Mouse (Mus musculus) MEL (cell line): Measurements from ENCODE around the gene Hnrnpr. TPM values are rescaled to one million over a fixed set of nuclear protein-coding genes. Genes with fewer than 3 reads are reported as not detected.

Experiments
- DNase-seq: peaks from one replicate; pipeline ENCODE4 v3.0.0; 2011; ENCODE audit warnings: low read depth, low spot score
- H3K27ac ChIP-seq: 2 replicates; pipeline ENCODE4 v1.5.1; 2012; ENCODE audit warnings: low read depth, mild to moderate bottlenecking, control low read depth, low read length, moderate library complexity; ENCODE audit not compliant: control insufficient read depth
- H3K27me3 ChIP-seq, 2 experiments: fragments of 150-350 bp in 1 of 2; sonication (generic) in 1 of 2; 2 replicates each; pipeline ENCODE4 v1.6.1; 2012; ENCODE audit warnings: low read length in 2 of 2, mild to moderate bottlenecking in 2 of 2, improper control_type of control experiment in 1 of 2, moderate library complexity in 1 of 2; ENCODE audit not compliant: insufficient read depth in 2 of 2, control insufficient read depth in 1 of 2
- H3K36me3 ChIP-seq, 2 experiments: 2 replicates each; pipeline ENCODE4 v1.6.1; 2012 to 2014; ENCODE audit warnings: low read length in 2 of 2, improper control_type of control experiment in 1 of 2, inconsistent platforms in 1 of 2, mild to moderate bottlenecking in 1 of 2; ENCODE audit not compliant: insufficient read depth in 2 of 2, control insufficient read depth in 1 of 2
- H3K4me1 ChIP-seq, 2 experiments: fragments of 150-350 bp in 1 of 2; sonication (generic) in 1 of 2; 2 replicates each; pipeline ENCODE4 v1.6.1; 2012; ENCODE audit warnings: low read length in 2 of 2, improper control_type of control experiment in 1 of 2, mild to moderate bottlenecking in 1 of 2; ENCODE audit not compliant: insufficient read depth in 2 of 2, control insufficient read depth in 1 of 2
- H3K4me3 ChIP-seq, 2 experiments: fragments of 150-350 bp in 1 of 2; sonication (generic) in 1 of 2; 2 replicates each; pipeline ENCODE4 v1.5.1; 2012; ENCODE audit warnings: low read depth in 2 of 2, low read length in 2 of 2, mild to moderate bottlenecking in 2 of 2, moderate library complexity in 2 of 2, control low read depth in 1 of 2, improper control_type of control experiment in 1 of 2; ENCODE audit not compliant: control insufficient read depth in 1 of 2, insufficient read depth in 1 of 2
- H3K79me2 ChIP-seq: 2 replicates; pipeline ENCODE4 v1.6.1; 2012; ENCODE audit warnings: mild to moderate bottlenecking, low read length, moderate library complexity; ENCODE audit not compliant: control insufficient read depth, poor library complexity, insufficient read depth
- H3K9ac ChIP-seq: 2 replicates; pipeline ENCODE4 v1.6.1; 2012; ENCODE audit warnings: low read depth, mild to moderate bottlenecking, control low read depth, low read length, moderate library complexity; ENCODE audit not compliant: control insufficient read depth, poor library complexity, severe bottlenecking
- H3K9me3 ChIP-seq: fragments of 150-350 bp; sonication (generic); replicated peaks from 2 replicates; pipeline ENCODE4 v1.6.1; 2012; ENCODE audit warnings: mild to moderate bottlenecking, low read length, improper control_type of control experiment, moderate library complexity; ENCODE audit not compliant: insufficient read depth
- CHD1 ChIP-seq: IDR thresholded peaks from 2 replicates; pipeline ENCODE4 v1.6.1; 2012; ENCODE audit warnings: low read depth, mild to moderate bottlenecking, inconsistent platforms, low read length, improper control_type of control experiment
- CHD2 ChIP-seq: IDR thresholded peaks from 2 replicates; pipeline ENCODE4 v1.6.1; 2011; ENCODE audit warnings: low read length, improper control_type of control experiment
- ELF1 ChIP-seq: IDR thresholded peaks from 2 replicates; pipeline ENCODE4 v1.6.1; 2014; ENCODE audit warnings: low read depth, mild to moderate bottlenecking, inconsistent platforms, low read length, improper control_type of control experiment, moderate library complexity
- EP300 ChIP-seq, 2 experiments: IDR thresholded peaks; 2 replicates each; pipeline ENCODE4 v1.6.1; 2011; ENCODE audit warnings: improper control_type of control experiment in 2 of 2, low read length in 2 of 2, low read depth in 1 of 2, mild to moderate bottlenecking in 1 of 2
- ETS1 ChIP-seq: IDR thresholded peaks from 2 replicates; pipeline ENCODE4 v1.6.1; 2012; ENCODE audit warnings: low read depth, mild to moderate bottlenecking, inconsistent platforms, low read length, improper control_type of control experiment, moderate library complexity
- GABPA ChIP-seq: IDR thresholded peaks from 2 replicates; pipeline ENCODE4 v1.6.1; 2012; ENCODE audit warnings: low read depth, mild to moderate bottlenecking, inconsistent platforms, low read length, improper control_type of control experiment, moderate library complexity
- JUND ChIP-seq: IDR thresholded peaks from 2 replicates; pipeline ENCODE4 v1.6.1; 2011; ENCODE audit warnings: low read depth, mild to moderate bottlenecking, improper control_type of control experiment, low read length
- MAFK ChIP-seq: IDR thresholded peaks from 2 replicates; pipeline ENCODE4 v1.6.1; 2011; ENCODE audit warnings: low read depth, mild to moderate bottlenecking, low read length, improper control_type of control experiment, borderline replicate concordance
- MAX ChIP-seq: IDR thresholded peaks from 2 replicates; pipeline ENCODE4 v1.6.1; 2011; ENCODE audit warnings: low read length, improper control_type of control experiment
- MEF2A ChIP-seq: IDR thresholded peaks from 2 replicates; pipeline ENCODE4 v1.6.1; 2014; ENCODE audit warnings: low read depth, mild to moderate bottlenecking, inconsistent platforms, low read length, improper control_type of control experiment; ENCODE audit not compliant: poor library complexity, insufficient replicate concordance, severe bottlenecking; ENCODE audit errors: extremely low read depth
- MXI1 ChIP-seq: IDR thresholded peaks from 2 replicates; pipeline ENCODE4 v1.6.1; 2011; ENCODE audit warnings: mild to moderate bottlenecking, low read depth, low read length, improper control_type of control experiment
- MYB ChIP-seq: IDR thresholded peaks from 2 replicates; pipeline ENCODE4 v1.6.1; 2011; ENCODE audit warnings: mild to moderate bottlenecking, low read depth, low read length, improper control_type of control experiment
- MYC ChIP-seq: IDR thresholded peaks from 2 replicates; pipeline ENCODE4 v1.6.1; 2011; ENCODE audit warnings: low read depth, mild to moderate bottlenecking, low read length, improper control_type of control experiment, moderate library complexity
- POLR2A ChIP-seq, 2 experiments: IDR thresholded peaks; 2 replicates each; pipeline ENCODE4 v1.6.1; 2011 to 2012; ENCODE audit warnings: low read length in 2 of 2, mild to moderate bottlenecking in 2 of 2, control low read depth in 1 of 2, improper control_type of control experiment in 1 of 2, low read depth in 1 of 2, moderate library complexity in 1 of 2; ENCODE audit not compliant: control insufficient read depth in 1 of 2, insufficient read depth in 1 of 2, poor library complexity in 1 of 2
- POLR2AphosphoS5 ChIP-seq: IDR thresholded peaks from 2 replicates; pipeline ENCODE4 v1.6.1; 2012; ENCODE audit warnings: low read depth, borderline replicate concordance, mild to moderate bottlenecking, inconsistent platforms, low read length, moderate library complexity, mixed read lengths
- RCOR1 ChIP-seq: IDR thresholded peaks from 2 replicates; pipeline ENCODE4 v1.6.1; 2012; ENCODE audit warnings: low read depth, mild to moderate bottlenecking, inconsistent platforms, low read length, improper control_type of control experiment
- SIN3A ChIP-seq: IDR thresholded peaks from 2 replicates; pipeline ENCODE4 v1.6.1; 2012; ENCODE audit warnings: low read length, improper control_type of control experiment, inconsistent platforms
- TAL1 ChIP-seq: IDR thresholded peaks from 2 replicates; pipeline ENCODE4 v1.6.1; 2012; ENCODE audit warnings: mild to moderate bottlenecking, inconsistent platforms, low read length, moderate library complexity, mixed read lengths
- TBP ChIP-seq: IDR thresholded peaks from 2 replicates; pipeline ENCODE4 v1.8.0; 2011; ENCODE audit warnings: low read depth, low read length, improper control_type of control experiment
- USF1 ChIP-seq: IDR thresholded peaks from 2 replicates; pipeline ENCODE4 v1.6.1; 2014; ENCODE audit warnings: low read depth, mild to moderate bottlenecking, inconsistent platforms, low read length, improper control_type of control experiment, moderate library complexity
- USF2 ChIP-seq, 2 experiments: IDR thresholded peaks; 2 replicates each; pipeline ENCODE4 v1.6.1; 2011 to 2012; ENCODE audit warnings: improper control_type of control experiment in 2 of 2, low read length in 2 of 2, borderline replicate concordance in 1 of 2, inconsistent platforms in 1 of 2, low read depth in 1 of 2, mild to moderate bottlenecking in 1 of 2; ENCODE audit not compliant: insufficient read depth in 1 of 2
- ZKSCAN1 ChIP-seq: IDR thresholded peaks from 2 replicates; pipeline ENCODE4 v1.6.1; 2012; ENCODE audit warnings: low read depth, mild to moderate bottlenecking, inconsistent platforms, low read length, improper control_type of control experiment, moderate library complexity
- ZMIZ1 ChIP-seq: IDR thresholded peaks from 2 replicates; pipeline ENCODE4 v1.6.1; 2012; ENCODE audit warnings: low read depth, mild to moderate bottlenecking, inconsistent platforms, low read length, improper control_type of control experiment, moderate library complexity
- ZNF384 ChIP-seq: IDR thresholded peaks from 2 replicates; pipeline ENCODE4 v1.6.1; 2012; ENCODE audit warnings: low read depth, mild to moderate bottlenecking, inconsistent platforms, low read length, improper control_type of control experiment
- polyA plus RNA-seq, 2 experiments: library from polyadenylated mRNA; stranded (reverse) in 1 of 2; unstranded in 1 of 2; fragments of >175 nt in 1 of 2; fragments of >200 nt in 1 of 2; gene quantifications; 2 replicates each; pipeline versions ENCODE4 v1.2.1 to v1.2.4; 2012; ENCODE audit warnings: low replicate concordance in 2 of 2, low read depth in 1 of 2; ENCODE audit not compliant: insufficient read length in 2 of 2, insufficient read depth in 1 of 2, missing spikeins in 1 of 2
- total RNA-seq: library from RNA; depleted of rRNA; stranded (reverse); fragments of 300-350 nt; gene quantifications from 2 replicates; pipeline ENCODE4 v1.2.3, GENCODE M21; 2012

Gene Hnrnpr
- total and polyA plus RNA-seq, 3 experiments: 97.2 to 366 (median 148) TPM

DNA sequence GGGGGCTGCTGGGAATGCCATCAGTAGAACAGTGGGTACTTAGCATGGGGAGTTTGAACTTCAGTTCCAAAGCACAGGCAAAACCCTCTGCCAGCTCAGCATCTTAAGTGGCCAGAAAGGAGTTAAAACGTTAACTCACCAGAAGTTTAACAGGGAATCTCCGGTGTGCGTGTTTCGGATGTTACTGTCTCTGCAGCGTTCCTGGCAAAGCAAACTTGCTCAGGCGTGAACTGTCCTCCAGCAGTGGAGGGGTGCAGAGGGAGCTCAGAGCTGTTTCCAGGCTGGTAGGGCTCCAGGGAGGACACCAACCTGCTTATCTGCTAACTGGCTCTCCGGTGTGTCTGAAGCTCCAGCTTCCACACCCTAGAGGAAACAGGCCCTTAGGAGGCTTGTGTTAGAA, 14.8 kb upstream of the Hnrnpr start:
- no peaks in the 10 kb centered on the region for H3K36me3 ChIP-seq
- H3K4me1 ChIP-seq: no peaks in the 10 kb centered on the region
- no peaks in the 10 kb centered on the region for H3K79me2 ChIP-seq
- TF ChIP-seq POLR2A (IDR thresholded peaks at IDR 0.05; ENCODE audit: control insufficient read depth in 1 of 2, insufficient read depth in 1 of 2, low read depth in 1 of 2, low read length in 2 of 2, poor library complexity in 1 of 2): no peak
- no peak for TF ChIP-seq CHD2
- TF ChIP-seq ZKSCAN1: no peak
- TF ChIP-seq MEF2A: no peak
- TF ChIP-seq ZNF384: no peak
- TF ChIP-seq TAL1: no peak
- TF ChIP-seq JUND: no peak
- no peak for TF ChIP-seq MYC
- TF ChIP-seq ZMIZ1: no peak
- no peak for TF ChIP-seq RCOR1
- H3K9ac ChIP-seq: no peak overlapping the region
- no peak overlapping the region for H3K4me3 ChIP-seq
- no peak for DNase-seq
- no peaks in the 10 kb centered on the region for H3K27me3 ChIP-seq
- H3K9me3 ChIP-seq: no peaks in the 10 kb centered on the region
- H3K27ac ChIP-seq: no peak overlapping the region

DNA sequence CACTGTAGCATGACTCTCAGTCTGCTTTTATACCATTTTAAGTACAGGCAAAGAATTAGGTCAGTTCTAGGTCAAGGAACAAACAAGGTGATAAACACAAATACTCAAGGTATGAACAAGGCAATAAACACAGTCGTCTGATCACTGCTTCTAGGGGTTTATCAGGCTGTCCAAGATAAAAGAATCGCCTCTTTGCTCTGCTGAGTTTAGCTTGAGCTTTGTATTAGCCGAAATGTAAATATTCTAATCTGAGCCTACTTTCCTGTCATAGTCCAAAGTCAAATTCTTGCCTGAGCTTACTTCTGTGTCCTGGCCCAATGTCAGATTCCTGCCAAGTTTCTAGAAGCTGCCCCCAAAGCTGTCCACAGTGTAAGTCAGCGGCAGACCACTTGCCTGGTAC, 8.3 kb upstream of the Hnrnpr start:
- no peak for DNase-seq
- Histone ChIP-seq H3K4me3 (no peak overlapping the region), H3K4me1 (no peaks in the 10 kb centered on the region), H3K9me3 (no peaks in the 10 kb centered on the region), H3K27ac (no peak overlapping the region)
- TF ChIP-seq MYC (no peak), MAX (no peak), MXI1 (no peak), CHD1 (no peak), ZNF384 (no peak), USF1 (no peak), USF2 (IDR thresholded peaks at IDR 0.05; ENCODE audit: borderline replicate concordance in 1 of 2, insufficient read depth in 1 of 2, low read depth in 1 of 2, low read length in 2 of 2) (no peak), GABPA (no peak), TAL1 (no peak), MAFK (no peak), TBP (no peak), SIN3A (no peak), EP300 (IDR thresholded peaks at IDR 0.05; ENCODE audit: low read depth in 1 of 2, low read length in 2 of 2) (no peak), JUND (no peak), ELF1 (no peak), POLR2A (IDR thresholded peaks at IDR 0.05; ENCODE audit: control insufficient read depth in 1 of 2, insufficient read depth in 1 of 2, low read depth in 1 of 2, low read length in 2 of 2, poor library complexity in 1 of 2) (no peak), POLR2AphosphoS5 (no peak), MYB (no peak), ETS1 (no peak)
- TF ChIP-seq, all 39 proteins: peak for 0
- H3K9ac ChIP-seq: no peak overlapping the region
- no peaks in the 10 kb centered on the region for H3K36me3 ChIP-seq
- peaks cover 0 to 1% of the 10 kb centered on the region in 2 experiments; a peak in 2 of 4 replicates for H3K27me3 ChIP-seq
- H3K79me2 ChIP-seq: no peaks in the 10 kb centered on the region
